Mouse (Mus musculus) intestine, embryonic 15.5 days (tissue): ENCODE results near the gene Elfn1. TPM values are rescaled to one million over a fixed set of nuclear protein-coding genes. Genes with fewer than 3 reads are reported as not detected.
A peak's percentile ranks its signal among the peaks of the same experiment; 100 is the strongest.

Experiments
- ATAC-seq: fragments of 200-750 bp; cut with Nextera tagmentation; 2 replicates; pipeline ENCODE4 v1.8.0; 2017; ENCODE audit warnings: moderate TSS enrichment, moderate library complexity
- H3K27ac ChIP-seq: fragments of 300-500 bp; sonication (generic); 2 replicates; pipeline ENCODE4 v1.5.1; 2015; ENCODE audit warnings: mild to moderate bottlenecking, inconsistent platforms
- H3K27me3 ChIP-seq: fragments of 300-500 bp; sonication (generic); replicated peaks from 2 replicates; pipeline ENCODE4 v1.6.1; 2015; ENCODE audit warnings: inconsistent platforms
- H3K36me3 ChIP-seq: fragments of 300-500 bp; sonication (generic); 2 replicates; pipeline ENCODE4 v1.6.1; 2015; ENCODE audit warnings: inconsistent platforms
- H3K4me1 ChIP-seq: fragments of 300-500 bp; sonication (generic); replicated peaks from 2 replicates; pipeline ENCODE4 v1.6.1; 2015; ENCODE audit warnings: inconsistent platforms
- H3K4me2 ChIP-seq: fragments of 300-500 bp; sonication (generic); replicated peaks from 2 replicates; pipeline ENCODE4 v1.6.1; 2015; ENCODE audit warnings: mild to moderate bottlenecking, inconsistent platforms
- H3K4me3 ChIP-seq: fragments of 300-500 bp; sonication (generic); replicated peaks from 2 replicates; pipeline ENCODE4 v1.5.1; 2015; ENCODE audit warnings: inconsistent platforms
- H3K9ac ChIP-seq: fragments of 300-500 bp; sonication (generic); 2 replicates; pipeline ENCODE4 v1.6.1; 2015; ENCODE audit warnings: inconsistent platforms
- H3K9me3 ChIP-seq: fragments of 300-500 bp; sonication (generic); 2 replicates; pipeline ENCODE4 v1.6.1; 2016; ENCODE audit warnings: inconsistent platforms
- WGBS: fragments of 180-500 bp; shearing (Covaris S2); methylation state at CpG from one replicate; pipeline ENCODE4 v1.1.7; 2015; 5-methylcytosine and 5-hydroxymethylcytosine counted together
- polyA plus RNA-seq: library from polyadenylated mRNA; unstranded; fragments of >200 nt; fragmentation: Nextera tagmentation; extraction: Ambion mirVana; gene quantifications from 2 replicates; pipeline ENCODE4 v1.2.1, GENCODE M21; 2015

Elfn1 gene
- polyA plus RNA-seq, 1 experiment from 2014 or later: 0.20 TPM

DNA sequence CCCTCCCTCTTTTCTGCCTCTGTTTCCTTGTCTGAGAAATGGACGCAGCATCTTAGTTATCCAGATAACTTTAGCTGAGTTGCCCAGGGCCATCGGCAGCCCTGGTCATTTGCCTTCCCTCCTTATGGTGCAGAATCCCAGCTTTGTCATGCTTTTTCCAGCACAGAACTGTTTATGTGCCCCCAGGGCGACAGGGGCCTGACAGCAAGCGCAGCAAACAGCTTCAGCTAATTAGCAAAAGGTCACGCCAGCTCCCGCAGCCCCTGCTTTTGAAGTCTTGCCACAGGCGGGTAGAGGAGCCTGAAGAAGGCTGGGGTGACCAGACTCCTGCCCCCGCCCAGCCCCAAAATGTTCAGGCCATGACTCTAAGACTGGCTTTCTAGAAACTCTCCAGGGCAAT, 41.6 kb downstream of the Elfn1 start:
- Histone ChIP-seq H3K4me2 (no peak overlapping the region), H3K9me3 (no peaks in the 10 kb centered on the region), H3K27ac (no peak overlapping the region), H3K27me3 (no peaks in the 10 kb centered on the region), H3K36me3 (no peaks in the 10 kb centered on the region), H3K4me3 (no peak overlapping the region), H3K9ac (no peak overlapping the region), H3K4me1 (0 out of 2 replicates have a peak, but pooled peaks cover 4% of the 10 kb centered on the region)
- no peak for ATAC-seq
- 64% methylated on average over 8 of the region's 8 CpGs for WGBS

DNA sequence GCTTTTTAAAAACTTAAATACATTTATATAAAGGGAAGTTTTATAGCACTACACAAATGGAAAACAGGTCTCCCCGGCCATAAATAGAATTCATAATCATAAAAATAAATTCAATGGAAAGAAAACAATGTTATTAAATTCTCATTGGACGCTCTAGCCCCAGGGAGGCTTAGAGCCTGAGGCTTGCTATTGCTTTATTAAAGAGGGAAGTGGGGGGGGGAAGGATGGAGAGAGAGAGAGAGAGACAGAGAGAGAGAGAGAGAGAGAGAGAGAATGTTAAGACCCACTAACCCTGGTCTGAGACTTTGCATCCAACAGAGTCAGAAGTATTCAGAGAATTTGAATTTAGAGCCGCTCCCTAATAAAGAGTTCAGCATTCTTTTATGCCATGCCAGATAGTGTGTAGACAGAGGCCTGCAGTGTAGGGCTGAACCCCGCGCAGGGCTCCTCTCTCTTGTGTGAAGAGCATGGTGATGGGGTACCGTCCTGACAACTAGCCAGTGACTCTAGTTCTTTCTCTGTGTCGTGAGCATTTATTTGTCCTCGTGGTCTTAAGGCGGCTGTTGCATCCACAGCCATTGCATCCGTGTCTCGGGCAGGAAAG, 42.3 kb downstream of the Elfn1 start:
- Histone ChIP-seq H3K4me1 (0 out of 2 replicates have a peak, but pooled peaks cover 4% of the 10 kb centered on the region), H3K9ac (no peak overlapping the region), H3K27me3 (no peaks in the 10 kb centered on the region), H3K36me3 (no peaks in the 10 kb centered on the region), H3K9me3 (no peaks in the 10 kb centered on the region), H3K27ac (no peak overlapping the region), H3K4me2 (no peak overlapping the region), H3K4me3 (no peak overlapping the region)
- 72% methylated on average over 11 of the region's 11 CpGs for whole genome bisulfite sequencing
- no peak for ATAC-seq

DNA sequence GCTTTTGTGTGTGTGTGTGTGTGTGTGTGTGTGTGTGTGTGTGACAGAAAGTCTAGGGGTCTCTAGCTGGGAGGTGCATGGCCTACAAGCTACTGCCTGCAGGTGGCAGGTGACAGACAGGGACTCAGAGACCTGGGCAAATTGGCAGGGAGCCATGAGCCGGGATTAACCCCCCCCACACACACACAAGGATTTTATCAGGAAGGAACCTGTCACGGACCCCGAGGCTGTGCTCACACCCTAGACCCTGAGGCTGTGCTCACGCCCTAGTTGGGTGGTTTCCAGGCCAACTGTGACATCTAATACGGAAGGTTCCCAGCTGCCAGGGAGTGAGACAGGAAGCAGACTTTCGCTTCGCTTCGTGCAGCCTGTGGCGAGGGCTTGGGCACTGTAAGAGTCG, 49.1 kb downstream of the Elfn1 start:
- Histone ChIP-seq H3K4me3 (no peak overlapping the region), H3K4me1 (0 out of 2 replicates have a peak, but pooled peaks cover 7% of the 10 kb centered on the region), H3K27me3 (no peaks in the 10 kb centered on the region), H3K27ac (no peak overlapping the region), H3K4me2 (peak overlapping the region; percentile 39), H3K36me3 (no peaks in the 10 kb centered on the region), H3K9ac (no peak overlapping the region), H3K9me3 (no peaks in the 10 kb centered on the region)
- 23% methylated on average over 10 of the region's 10 CpGs for WGBS
- ATAC-seq: peak; percentile 72

DNA sequence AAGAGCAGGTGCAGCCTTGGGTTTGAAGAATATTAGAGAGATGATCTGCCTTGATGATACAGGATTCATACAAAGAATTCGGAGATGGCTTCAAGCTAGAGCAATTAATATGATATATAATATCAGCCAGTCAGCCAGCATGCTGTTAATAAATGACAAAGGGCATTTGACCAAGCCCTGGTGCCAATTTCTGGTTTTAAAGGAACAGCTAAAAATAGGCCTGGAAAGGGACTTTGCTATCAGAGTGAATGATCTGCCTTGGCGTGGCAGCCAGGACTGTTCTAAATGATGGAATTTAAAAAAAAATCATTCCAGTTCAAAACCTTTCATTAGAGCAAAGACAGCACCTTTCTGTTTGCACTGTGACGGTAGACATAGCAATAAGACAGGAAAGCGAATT, 52.0 kb downstream of the Elfn1 start:
- Histone ChIP-seq H3K27ac (no peak overlapping the region), H3K9ac (no peak overlapping the region), H3K4me2 (no peak overlapping the region), H3K4me1 (0 out of 2 replicates have a peak, but pooled peaks cover 7% of the 10 kb centered on the region), H3K9me3 (no peaks in the 10 kb centered on the region), H3K4me3 (no peak overlapping the region), H3K27me3 (no peaks in the 10 kb centered on the region), H3K36me3 (no peaks in the 10 kb centered on the region)
- WGBS: 84% methylated on average over 4 of the region's 4 CpGs
- ATAC-seq: no peak

DNA sequence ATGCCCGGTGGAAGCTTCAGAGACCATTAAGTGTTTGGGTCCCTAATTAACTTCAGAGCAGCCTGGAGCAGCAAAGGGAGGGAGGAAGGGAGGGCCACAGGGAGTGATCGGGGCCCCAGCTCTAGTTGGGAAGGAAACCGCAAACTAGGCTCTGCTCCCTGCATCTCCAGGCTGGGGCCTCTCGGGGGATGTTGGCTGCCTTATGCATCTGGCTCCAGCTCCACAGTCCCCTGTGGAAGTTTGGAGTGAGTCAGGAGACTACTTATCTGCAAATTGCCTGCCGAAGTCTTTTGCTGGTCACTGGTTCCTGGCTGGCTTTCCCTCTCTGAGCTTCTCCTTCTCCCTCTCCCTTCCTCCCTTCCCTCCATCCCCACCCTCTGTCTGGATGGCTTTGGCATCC, 56.6 kb downstream of the Elfn1 start:
- Histone ChIP-seq H3K27me3 (no peaks in the 10 kb centered on the region), H3K4me3 (no peak overlapping the region), H3K36me3 (no peaks in the 10 kb centered on the region), H3K9ac (no peak overlapping the region), H3K4me1 (no peaks in the 10 kb centered on the region), H3K27ac (no peak overlapping the region), H3K4me2 (no peak overlapping the region), H3K9me3 (no peaks in the 10 kb centered on the region)
- 63% methylated on average over 5 of the region's 5 CpGs for WGBS
- ATAC-seq: 0 out of 2 replicates have a peak, but pooled peaks have one; percentile 34

DNA sequence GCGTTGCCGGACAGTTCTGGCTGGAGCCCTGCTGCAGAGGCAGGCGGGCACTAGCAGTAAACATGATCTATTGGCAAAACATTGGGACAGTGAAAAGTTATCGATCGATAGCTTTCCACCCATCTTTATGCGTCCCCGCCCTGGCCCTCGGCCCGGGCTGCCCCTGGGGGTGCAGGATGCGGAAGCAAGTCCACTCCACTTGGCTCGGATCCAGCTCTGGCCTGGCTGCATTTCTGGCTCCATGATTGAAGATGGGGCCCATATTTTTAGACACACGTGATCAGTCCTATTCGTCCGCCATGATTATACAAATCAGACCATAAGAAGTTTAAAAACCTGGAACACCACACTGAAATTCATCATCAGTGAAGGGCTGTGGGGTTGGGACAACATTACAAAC, 57.9 kb downstream of the Elfn1 start:
- no peaks in the 10 kb centered on the region for H3K4me1 ChIP-seq
- H3K27me3 ChIP-seq: no peaks in the 10 kb centered on the region
- H3K4me2 ChIP-seq: no peak overlapping the region
- H3K36me3 ChIP-seq: no peaks in the 10 kb centered on the region
- no peak overlapping the region for H3K27ac ChIP-seq
- no peaks in the 10 kb centered on the region for H3K9me3 ChIP-seq
- no peak for ATAC-seq
- H3K9ac ChIP-seq: no peak overlapping the region; the same call in 1 of the 2 replicates
- no peak overlapping the region for H3K4me3 ChIP-seq
- 84% methylated on average over 14 of the region's 14 CpGs for WGBS

DNA sequence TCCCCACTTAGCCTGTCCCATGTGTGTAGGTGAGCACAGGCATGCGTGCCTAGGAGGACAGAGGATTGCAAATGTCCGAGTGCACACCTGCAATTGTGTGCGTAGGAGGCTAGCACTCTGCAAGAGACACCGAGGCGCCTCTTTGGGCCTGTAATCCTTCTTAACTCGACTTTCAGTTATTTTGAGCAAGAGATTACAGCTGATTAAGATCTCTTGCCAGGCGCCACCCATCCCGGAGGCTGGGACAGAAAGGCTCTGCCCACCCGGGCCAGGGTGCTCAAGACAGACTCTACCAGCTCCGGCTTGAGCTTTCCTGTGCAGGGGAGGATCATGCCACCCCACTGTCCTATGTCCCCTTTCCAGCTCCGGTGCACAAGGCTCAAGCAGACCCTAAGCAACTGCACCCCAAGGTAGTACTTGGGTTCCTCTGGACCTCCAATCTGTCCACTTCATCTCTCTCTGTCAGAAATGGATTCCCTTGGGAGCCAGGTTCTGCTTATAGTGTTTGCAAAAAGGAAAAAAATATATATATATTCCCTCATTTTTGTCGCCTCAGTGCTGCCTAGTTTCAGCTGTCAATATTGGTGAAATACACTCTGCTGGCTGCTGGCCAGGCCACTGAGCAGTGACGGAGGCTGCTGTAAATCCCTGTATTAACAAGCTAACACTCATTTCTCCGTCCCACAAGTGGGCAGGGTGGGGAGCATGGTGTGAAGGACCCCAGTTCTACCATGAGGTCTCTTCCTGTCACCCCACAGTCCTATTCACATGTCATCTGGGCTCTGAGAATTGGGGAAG, 61.6 kb downstream of the Elfn1 start:
- Histone ChIP-seq H3K4me3 (no peak overlapping the region), H3K4me2 (no peak overlapping the region), H3K27me3 (peaks cover 21% of the 10 kb centered on the region), H3K4me1 (no peaks in the 10 kb centered on the region), H3K27ac (no peak overlapping the region), H3K9me3 (no peaks in the 10 kb centered on the region), H3K9ac (no peak overlapping the region), H3K36me3 (no peaks in the 10 kb centered on the region)
- ATAC-seq: no peak
- WGBS: 77% methylated on average over 14 of the region's 14 CpGs

DNA sequence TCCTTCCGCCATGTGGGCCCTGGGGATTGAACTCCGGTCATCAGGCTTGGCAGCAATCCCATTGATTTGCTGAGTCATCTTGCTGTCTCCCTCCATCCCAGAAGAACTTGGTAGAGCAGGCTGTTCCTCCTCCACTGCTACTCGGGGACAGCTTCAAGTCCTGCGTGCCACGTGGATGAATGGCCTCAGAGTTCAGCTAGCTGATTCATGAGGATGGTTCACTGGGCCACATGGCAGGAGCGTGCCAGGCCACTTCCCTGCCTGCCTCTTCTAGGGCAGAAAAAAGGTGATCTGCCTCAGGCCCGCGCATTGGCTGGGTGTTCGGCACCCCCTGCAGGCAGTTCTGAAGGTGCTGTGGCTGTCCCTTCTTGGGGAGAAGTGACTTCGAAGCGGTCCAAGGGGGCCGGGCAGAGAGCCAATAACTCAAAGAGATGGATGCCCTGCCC, 62.5 kb downstream of the Elfn1 start:
- no peak overlapping the region for H3K27ac ChIP-seq
- no peak overlapping the region for H3K4me2 ChIP-seq
- no peak overlapping the region for H3K4me3 ChIP-seq
- peaks cover 21% of the 10 kb centered on the region for H3K27me3 ChIP-seq
- 56% methylated on average over 12 of the region's 12 CpGs for WGBS
- H3K36me3 ChIP-seq: no peaks in the 10 kb centered on the region
- no peaks in the 10 kb centered on the region for H3K9me3 ChIP-seq
- no peak overlapping the region for H3K9ac ChIP-seq
- ATAC-seq: peak; percentile 37
- H3K4me1 ChIP-seq: no peaks in the 10 kb centered on the region

DNA sequence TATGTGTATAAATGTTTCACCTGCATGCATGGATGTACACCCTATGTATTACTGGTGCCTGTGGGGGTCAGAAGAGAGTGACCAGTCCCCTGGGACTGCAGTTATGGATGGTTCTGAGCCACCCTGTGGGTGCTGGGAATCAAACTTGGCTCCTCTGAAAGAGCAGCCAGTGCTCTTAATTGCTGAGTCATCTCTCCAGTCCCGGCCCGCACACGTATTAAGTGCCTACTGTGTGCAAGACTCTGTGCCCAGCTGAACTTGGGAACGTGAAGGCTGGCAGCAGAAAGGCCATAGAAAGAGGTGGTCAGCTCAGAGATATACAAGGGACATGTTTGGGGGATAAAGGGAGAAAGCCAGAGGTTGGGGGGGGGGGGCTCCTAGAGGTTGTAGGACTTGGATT, 68.8 kb downstream of the Elfn1 start:
- no peak overlapping the region for H3K4me3 ChIP-seq
- 82% methylated on average over 4 of the region's 4 CpGs for WGBS
- no peak for ATAC-seq

DNA sequence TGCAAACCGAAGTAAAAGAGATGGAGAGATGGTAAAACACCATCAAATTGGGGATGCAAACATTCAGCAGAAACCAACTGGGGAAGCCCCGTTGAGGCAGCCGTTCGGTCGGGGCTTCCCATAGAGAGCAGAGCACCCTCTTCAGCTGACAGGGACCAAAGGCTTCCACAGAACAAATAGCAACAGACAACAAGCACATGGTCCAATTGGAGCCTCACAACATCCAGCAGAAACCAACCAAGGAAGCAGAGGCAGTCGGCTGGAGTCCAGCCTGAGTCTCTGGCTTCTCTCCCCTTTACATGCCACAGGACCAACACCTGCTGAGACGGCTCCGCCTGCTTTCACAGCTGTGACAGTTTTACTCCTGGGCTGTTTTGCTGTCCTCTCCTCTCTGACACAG, 69.7 kb downstream of the Elfn1 start:
- Histone ChIP-seq H3K27me3 (peaks cover 18% of the 10 kb centered on the region), H3K36me3 (no peaks in the 10 kb centered on the region), H3K4me2 (no peak overlapping the region), H3K4me1 (0 out of 2 replicates have a peak, but pooled peaks cover 5% of the 10 kb centered on the region), H3K4me3 (no peak overlapping the region), H3K27ac (no peak overlapping the region), H3K9ac (no peak overlapping the region), H3K9me3 (no peaks in the 10 kb centered on the region)
- WGBS: 25% methylated on average over 8 of the region's 8 CpGs
- no peak for ATAC-seq

More for the DNA sequence above, 68.8 kb downstream of the Elfn1 start:
- Histone ChIP-seq H3K36me3 (no peaks in the 10 kb centered on the region), H3K4me2 (no peak overlapping the region), H3K27me3 (peaks cover 26% of the 10 kb centered on the region), H3K9me3 (no peaks in the 10 kb centered on the region), H3K4me1 (0 out of 2 replicates have a peak, but pooled peaks cover 5% of the 10 kb centered on the region), H3K27ac (no peak overlapping the region), H3K9ac (no peak overlapping the region)

DNA sequence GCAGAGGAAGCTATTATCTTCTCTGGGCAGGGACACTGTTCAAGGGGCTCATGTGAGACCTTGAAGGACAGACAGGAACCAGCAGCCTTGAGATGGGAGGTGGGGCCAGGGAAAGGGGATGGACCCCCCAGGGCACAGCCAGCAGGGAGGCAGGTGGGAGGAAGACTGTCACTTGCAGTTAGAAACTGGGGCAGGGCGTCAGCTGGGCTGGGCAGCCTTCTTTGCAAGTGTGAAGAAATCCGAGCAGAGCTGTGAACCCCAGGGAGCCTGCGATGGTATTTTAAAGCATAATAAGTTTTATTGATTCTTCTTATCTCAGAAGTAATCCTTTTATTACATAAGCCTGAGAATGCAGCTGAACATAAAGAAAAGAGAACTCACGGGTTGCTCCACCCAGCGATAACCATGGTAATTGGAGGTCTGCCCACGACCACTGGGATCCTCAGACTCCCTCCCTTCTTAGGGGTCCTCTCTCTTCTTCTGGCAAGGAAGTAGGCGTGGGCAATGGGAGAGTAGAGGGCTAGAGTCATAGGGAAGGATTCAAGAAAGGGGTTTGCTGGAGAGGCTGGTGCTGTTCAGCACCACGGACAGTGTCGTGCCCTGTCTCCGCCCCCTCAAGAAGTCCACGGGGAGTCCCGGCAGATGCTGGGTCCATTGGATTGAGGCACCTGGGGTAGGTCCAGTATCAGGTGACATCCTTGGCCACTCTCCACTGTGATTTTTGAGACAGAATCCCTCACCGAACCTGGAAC, 71.0 kb downstream of the Elfn1 start:
- ATAC-seq: peak; percentile 79
- Histone ChIP-seq H3K4me3 (no peak overlapping the region), H3K4me2 (no peak overlapping the region), H3K36me3 (no peaks in the 10 kb centered on the region), H3K9ac (no peak overlapping the region), H3K27me3 (peaks cover 6% of the 10 kb centered on the region), H3K4me1 (0 out of 2 replicates have a peak, but pooled peaks cover 5% of the 10 kb centered on the region), H3K9me3 (no peaks in the 10 kb centered on the region), H3K27ac (no peak overlapping the region)
- WGBS: 5% methylated on average over 13 of the region's 13 CpGs

DNA sequence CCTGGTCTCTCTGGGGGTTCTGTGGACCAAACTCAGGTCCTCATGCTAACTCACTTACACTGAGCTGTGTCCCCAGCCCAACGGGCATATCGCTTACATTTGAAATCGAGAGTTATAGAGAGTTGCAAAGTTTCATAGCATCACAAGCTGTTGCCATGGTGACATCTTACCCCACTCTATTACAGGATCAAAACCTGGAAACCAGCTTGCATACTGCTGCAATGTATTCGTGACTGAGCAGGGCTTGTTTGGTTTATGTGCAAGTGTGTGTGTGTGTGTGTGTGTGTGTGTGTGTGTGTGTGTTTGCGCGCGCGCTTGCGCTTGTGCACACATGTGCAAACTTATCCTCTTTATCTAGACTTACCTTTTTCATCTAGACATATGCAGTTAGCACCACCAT, 71.6 kb downstream of the Elfn1 start:
- Histone ChIP-seq H3K4me2 (no peak overlapping the region), H3K36me3 (no peaks in the 10 kb centered on the region), H3K9ac (no peak overlapping the region), H3K9me3 (no peaks in the 10 kb centered on the region), H3K4me1 (0 out of 2 replicates have a peak, but pooled peaks cover 5% of the 10 kb centered on the region), H3K27ac (no peak overlapping the region), H3K4me3 (no peak overlapping the region), H3K27me3 (peaks cover 6% of the 10 kb centered on the region)
- 75% methylated on average over 9 of the region's 9 CpGs for WGBS
- no peak for ATAC-seq
